Mouse (Mus musculus): ENCODE measurements around the gene Tlcd1. TPM values are rescaled to one million over a fixed set of nuclear protein-coding genes. Genes with fewer than 3 reads are reported as not detected.

Tlcd1 gene
- polyA plus RNA-seq, 1 experiment from 2014 or later = 43.3 TPM

GRCm38 (mm10) chr11:78146168-78146567 lies 30.3 kb upstream of the Tlcd1 start:
- H3K4me3 ChIP-seq (replicated peaks) = no peak overlapping the region
- H3K27me3 ChIP-seq = no peaks in the 10 kb centered on the region
- 79% methylated on average over 5 of the region's 5 CpGs for WGBS (ENCODE audit: insufficient replicate concordance)
- no peaks in the 10 kb centered on the region for H3K9me3 ChIP-seq (replicated peaks)
- no peak overlapping the region for H3K27ac ChIP-seq (replicated peaks)
- H3K4me1 ChIP-seq (replicated peaks) = peaks cover 9% of the 10 kb centered on the region
- ATAC-seq (ENCODE audit: insufficient read depth) = no peak
- H3K36me3 ChIP-seq (replicated peaks) = peaks cover 41% of the 10 kb centered on the region
- H3K4me2 ChIP-seq = no peak overlapping the region
- no peak overlapping the region for H3K9ac ChIP-seq

DNA sequence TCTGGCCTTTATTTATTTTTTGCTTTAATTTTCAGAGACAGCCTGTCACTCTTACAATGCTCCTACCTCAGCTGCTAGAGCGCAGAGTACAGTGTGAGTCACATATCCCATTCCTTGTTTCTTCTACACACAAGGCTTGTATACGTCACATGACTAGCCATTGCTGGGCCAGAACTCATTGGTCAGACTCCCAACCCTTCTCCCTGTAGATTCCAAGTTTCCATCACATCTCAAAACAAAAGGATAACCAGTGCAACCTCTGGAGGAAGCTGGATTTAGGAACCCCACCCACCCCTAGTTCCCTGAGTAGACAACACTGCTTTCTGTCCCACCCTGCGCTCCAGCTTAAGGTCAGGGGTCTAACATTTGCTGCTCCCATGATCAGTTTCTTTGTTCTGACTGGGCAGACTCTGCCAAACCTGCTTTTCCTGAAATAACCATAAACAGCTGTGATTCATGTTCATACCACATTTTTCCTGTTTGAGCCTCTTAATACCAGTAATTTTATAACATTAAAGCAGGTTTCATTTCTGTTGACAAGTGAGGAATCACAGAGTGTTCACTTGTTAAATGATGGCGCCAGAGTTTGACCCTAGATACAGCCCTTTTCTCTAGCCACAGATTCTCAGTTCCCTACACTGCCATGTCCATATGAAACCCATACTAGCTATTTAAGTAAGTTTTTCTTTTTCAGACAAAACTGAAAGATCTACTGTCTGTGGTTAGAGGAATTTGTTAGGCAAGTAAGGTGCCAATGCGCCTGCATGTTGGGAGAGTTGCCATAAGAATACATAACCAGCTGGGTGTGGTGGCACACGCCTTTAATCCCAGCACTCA lies 29.6 kb upstream of the Tlcd1 start:
- no peaks in the 10 kb centered on the region for H3K9me3 ChIP-seq (replicated peaks)
- no peak overlapping the region for H3K9ac ChIP-seq
- H3K4me1 ChIP-seq (replicated peaks) = 0 out of 2 replicates have a peak, but pooled peaks cover 1% of the 10 kb centered on the region
- no peaks in the 10 kb centered on the region for H3K27me3 ChIP-seq
- ATAC-seq (ENCODE audit: insufficient read depth) = no peak
- 77% methylated on average over 6 of the region's 6 CpGs for whole genome bisulfite sequencing (ENCODE audit: insufficient replicate concordance)
- H3K4me2 ChIP-seq = no peak overlapping the region
- H3K4me3 ChIP-seq (replicated peaks) = no peak overlapping the region
- H3K36me3 ChIP-seq (replicated peaks) = peaks cover 41% of the 10 kb centered on the region
- H3K27ac ChIP-seq (replicated peaks) = no peak overlapping the region

DNA sequence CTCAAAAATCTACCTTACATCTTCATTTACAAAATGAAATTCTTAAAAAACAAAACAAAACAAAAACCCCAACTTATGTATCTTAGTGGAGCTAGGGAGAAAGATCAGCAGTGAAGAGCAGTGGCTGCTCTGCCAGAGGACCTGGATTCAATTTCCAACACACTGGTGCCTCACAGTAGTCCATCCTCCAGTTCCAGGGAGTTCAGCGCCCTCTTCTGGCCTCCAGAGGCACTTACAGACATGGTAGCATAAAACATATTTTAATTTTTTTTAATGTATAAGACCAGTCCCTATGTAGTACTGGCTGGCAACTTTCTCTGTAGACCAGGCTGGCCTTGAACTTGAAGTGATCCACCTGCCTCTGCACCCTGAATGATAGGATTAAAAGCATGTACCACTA lies 25.4 kb upstream of the Tlcd1 start:
- Histone ChIP-seq H3K9ac (no peak overlapping the region), H3K27ac (replicated peaks) (no peak overlapping the region), H3K4me2 (no peak overlapping the region), H3K4me3 (replicated peaks) (no peak overlapping the region), H3K27me3 (no peaks in the 10 kb centered on the region), H3K36me3 (replicated peaks) (peaks cover 55% of the 10 kb centered on the region), H3K4me1 (replicated peaks) (no peaks in the 10 kb centered on the region), H3K9me3 (replicated peaks) (no peaks in the 10 kb centered on the region)
- 0 out of 2 replicates have a peak, but pooled peaks have one; percentile 34 for ATAC-seq (ENCODE audit: insufficient read depth)
- 22% methylated on average over 1 of the region's 1 CpGs for WGBS (ENCODE audit: insufficient replicate concordance)

GRCm38 (mm10) chr11:78152299-78153231 lies 23.9 kb upstream of the Tlcd1 start:
- ATAC-seq (ENCODE audit: insufficient read depth) = no peak
- Histone ChIP-seq H3K27ac (replicated peaks) (no peak overlapping the region), H3K4me3 (replicated peaks) (no peak overlapping the region), H3K9ac (no peak overlapping the region), H3K36me3 (replicated peaks) (peaks cover 64% of the 10 kb centered on the region), H3K9me3 (replicated peaks) (no peaks in the 10 kb centered on the region), H3K27me3 (no peaks in the 10 kb centered on the region), H3K4me2 (no peak overlapping the region), H3K4me1 (replicated peaks) (no peaks in the 10 kb centered on the region)
- 78% methylated on average over 9 of the region's 9 CpGs for WGBS (ENCODE audit: insufficient replicate concordance)

GRCm38 (mm10) chr11:78153778-78154177 lies 22.7 kb upstream of the Tlcd1 start:
- H3K4me1 ChIP-seq (replicated peaks) = peaks cover 5% of the 10 kb centered on the region
- no peaks in the 10 kb centered on the region for H3K27me3 ChIP-seq
- no peak overlapping the region for H3K27ac ChIP-seq (replicated peaks)
- no peaks in the 10 kb centered on the region for H3K9me3 ChIP-seq (replicated peaks)
- ATAC-seq (ENCODE audit: insufficient read depth) = no peak
- H3K4me3 ChIP-seq (replicated peaks) = no peak overlapping the region
- H3K4me2 ChIP-seq = no peak overlapping the region
- WGBS (ENCODE audit: insufficient replicate concordance) = 83% methylated on average over 13 of the region's 13 CpGs
- no peak overlapping the region for H3K9ac ChIP-seq
- H3K36me3 ChIP-seq (replicated peaks) = peaks cover 76% of the 10 kb centered on the region

DNA sequence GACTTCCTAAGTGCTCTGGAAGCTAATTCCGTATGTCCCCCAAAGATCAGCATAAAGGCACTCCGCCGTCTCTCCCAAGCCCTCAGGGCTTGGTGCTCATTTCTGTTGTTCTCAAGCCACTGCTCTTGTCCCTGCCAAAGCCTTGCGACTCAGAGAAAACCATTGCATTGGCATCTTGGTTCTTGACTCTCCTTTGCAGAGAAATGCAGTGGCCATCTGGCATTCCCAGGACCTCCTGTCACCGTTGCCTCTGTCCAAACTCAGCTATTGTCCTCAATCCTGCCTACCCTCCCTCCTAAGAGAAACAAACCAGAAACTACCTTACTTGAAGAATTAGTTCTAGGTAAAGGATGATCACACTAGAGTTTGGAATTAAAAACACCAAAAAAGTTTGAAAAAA lies 20.8 kb upstream of the Tlcd1 start:
- H3K4me3 ChIP-seq (replicated peaks) = no peak overlapping the region
- H3K36me3 ChIP-seq (replicated peaks) = peaks cover 80% of the 10 kb centered on the region
- H3K4me1 ChIP-seq (replicated peaks) = peaks cover 22% of the 10 kb centered on the region
- H3K9ac ChIP-seq = no peak overlapping the region
- no peaks in the 10 kb centered on the region for H3K27me3 ChIP-seq
- no peaks in the 10 kb centered on the region for H3K9me3 ChIP-seq (replicated peaks)
- no peak for ATAC-seq (ENCODE audit: insufficient read depth)
- WGBS (ENCODE audit: insufficient replicate concordance) = 85% methylated on average over 5 of the region's 5 CpGs
- H3K27ac ChIP-seq (replicated peaks) = no peak overlapping the region
- H3K4me2 ChIP-seq = no peak overlapping the region

- H3K27ac ChIP-seq (replicated peaks) = no peak overlapping the region
- H3K36me3 ChIP-seq (replicated peaks) = peaks cover 82% of the 10 kb centered on the region
- H3K27me3 ChIP-seq = no peaks in the 10 kb centered on the region
- no peak for ATAC-seq (ENCODE audit: insufficient read depth)
- H3K4me2 ChIP-seq = no peak overlapping the region
- no peak overlapping the region for H3K9ac ChIP-seq
- no peaks in the 10 kb centered on the region for H3K9me3 ChIP-seq (replicated peaks)
- H3K4me1 ChIP-seq (replicated peaks) = peaks cover 28% of the 10 kb centered on the region
- WGBS (ENCODE audit: insufficient replicate concordance) = 83% methylated on average over 6 of the region's 6 CpGs
- no peak overlapping the region for H3K4me3 ChIP-seq (replicated peaks)
Observed at GRCm38 (mm10) chr11:78156156-78156699, 20.3 kb upstream of the Tlcd1 start.

DNA sequence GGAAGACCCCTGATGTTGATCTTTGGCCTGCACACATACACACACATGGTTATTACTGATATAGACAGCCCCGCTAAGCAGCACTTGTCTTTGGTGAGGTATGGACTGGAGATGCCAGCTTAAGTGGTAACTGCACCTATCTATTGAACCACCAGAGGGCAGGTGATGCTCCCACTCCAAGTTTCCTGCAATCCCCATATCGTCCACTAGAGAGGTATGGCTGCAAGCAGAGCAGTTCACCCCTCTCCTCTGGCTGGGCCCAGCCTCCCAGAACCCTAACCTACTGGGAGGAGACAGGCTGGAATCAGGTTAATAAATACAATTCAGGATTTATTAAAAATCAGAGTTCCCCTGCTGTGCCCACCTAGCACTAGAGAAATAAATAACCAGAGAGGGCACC lies 17.4 kb upstream of the Tlcd1 start:
- peak overlapping the region; percentile 41; the same call in 1 of the 2 replicates for H3K27ac ChIP-seq (replicated peaks)

DNA sequence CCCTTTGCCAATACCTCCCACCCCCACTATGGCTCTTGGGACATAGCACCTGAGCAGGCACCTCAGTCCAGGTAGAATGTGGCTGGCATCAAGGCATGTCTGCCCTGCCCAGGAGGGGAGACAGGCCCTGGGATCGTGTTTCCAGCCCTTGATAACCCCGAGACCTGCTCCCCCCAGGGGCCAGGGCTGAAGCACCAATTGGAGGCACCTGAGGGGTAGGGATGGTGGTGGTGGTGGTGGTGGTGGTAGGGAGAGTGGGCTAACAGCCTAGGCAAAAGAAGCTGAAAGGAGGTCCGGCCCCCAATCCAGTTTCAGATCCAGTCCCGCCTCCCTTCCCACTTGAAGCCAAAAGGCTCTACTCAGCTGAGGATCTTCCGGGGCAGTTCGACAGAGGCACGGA lies 17.0 kb upstream of the Tlcd1 start:
- Histone ChIP-seq H3K4me2 (no peak overlapping the region), H3K9ac (no peak overlapping the region), H3K9me3 (replicated peaks) (no peaks in the 10 kb centered on the region), H3K4me1 (replicated peaks) (peaks cover 61% of the 10 kb centered on the region), H3K27ac (replicated peaks) (peak overlapping the region; percentile 41; the same call in 1 of the 2 replicates), H3K36me3 (replicated peaks) (peaks cover 76% of the 10 kb centered on the region), H3K4me3 (replicated peaks) (no peak overlapping the region), H3K27me3 (no peaks in the 10 kb centered on the region)
- WGBS (ENCODE audit: insufficient replicate concordance) = 81% methylated on average over 7 of the region's 7 CpGs
- peak; percentile 11; the same call in 1 of the 2 replicates for ATAC-seq (ENCODE audit: insufficient read depth)

More for the DNA sequence above, 17.4 kb upstream of the Tlcd1 start:
- H3K4me3 ChIP-seq (replicated peaks) = no peak overlapping the region
- peaks cover 57% of the 10 kb centered on the region for H3K4me1 ChIP-seq (replicated peaks)
- H3K9ac ChIP-seq = no peak overlapping the region
- H3K9me3 ChIP-seq (replicated peaks) = no peaks in the 10 kb centered on the region
- WGBS (ENCODE audit: insufficient replicate concordance) = 10% methylated on average over 2 of the region's 2 CpGs
- no peaks in the 10 kb centered on the region for H3K27me3 ChIP-seq
- ATAC-seq (ENCODE audit: insufficient read depth) = peak; percentile 66
- no peak overlapping the region for H3K4me2 ChIP-seq
- peaks cover 81% of the 10 kb centered on the region for H3K36me3 ChIP-seq (replicated peaks)

- H3K4me3 ChIP-seq (replicated peaks) = no peak overlapping the region
- peaks cover 67% of the 10 kb centered on the region for H3K4me1 ChIP-seq (replicated peaks)
- 87% methylated on average over 18 of the region's 18 CpGs for WGBS (ENCODE audit: insufficient replicate concordance)
- H3K9me3 ChIP-seq (replicated peaks) = no peaks in the 10 kb centered on the region
- no peak overlapping the region for H3K27ac ChIP-seq (replicated peaks)
- peaks cover 70% of the 10 kb centered on the region for H3K36me3 ChIP-seq (replicated peaks)
- no peak overlapping the region for H3K4me2 ChIP-seq
- no peak overlapping the region for H3K9ac ChIP-seq
- no peak for ATAC-seq (ENCODE audit: insufficient read depth)
- H3K27me3 ChIP-seq = no peaks in the 10 kb centered on the region
Observed at GRCm38 (mm10) chr11:78160171-78160570, 16.3 kb upstream of the Tlcd1 start.

GRCm38 (mm10) chr11:78160675-78161074 lies 15.8 kb upstream of the Tlcd1 start:
- no peak for ATAC-seq (ENCODE audit: insufficient read depth)
- Histone ChIP-seq H3K9me3 (replicated peaks) (no peaks in the 10 kb centered on the region), H3K27me3 (no peaks in the 10 kb centered on the region), H3K27ac (replicated peaks) (no peak overlapping the region), H3K36me3 (replicated peaks) (peaks cover 67% of the 10 kb centered on the region), H3K4me1 (replicated peaks) (peaks cover 71% of the 10 kb centered on the region), H3K9ac (no peak overlapping the region), H3K4me2 (no peak overlapping the region), H3K4me3 (replicated peaks) (no peak overlapping the region)
- WGBS (ENCODE audit: insufficient replicate concordance) = 74% methylated on average over 3 of the region's 3 CpGs

Data from liver, embryonic 15.5 days (tissue).